Mouse (Mus musculus) stomach, postnatal 0 days (tissue): ENCODE results near the gene Gm5148.

Source experiments
- CTCF ChIP-seq: IDR thresholded peaks from 2 replicates; pipeline ENCODE4 v1.5.1; 2016; ENCODE audit warnings: antibody characterized with exemption, low read depth, mild to moderate bottlenecking, moderate library complexity
- EP300 ChIP-seq: optimal IDR thresholded peaks from 2 replicates; pipeline ENCODE3; 2016; ENCODE audit warnings: antibody characterized with exemption

GRCm38 (mm10) chr3:37738171-37738950, 14.1 kb upstream of the Gm5148 start:
- no peak for TF ChIP-seq CTCF
- TF ChIP-seq EP300, result no peak
